Mouse (Mus musculus): ENCODE data around the gene Olfr1294. TPM values are rescaled to one million over a fixed set of nuclear protein-coding genes. Genes with fewer than 3 reads are reported as not detected.

Olfr1294 gene
- not detected in 2 replicates for polyA plus RNA-seq (2015; fragmentation: Nextera tagmentation; extraction: Ambion mirVana)

DNA sequence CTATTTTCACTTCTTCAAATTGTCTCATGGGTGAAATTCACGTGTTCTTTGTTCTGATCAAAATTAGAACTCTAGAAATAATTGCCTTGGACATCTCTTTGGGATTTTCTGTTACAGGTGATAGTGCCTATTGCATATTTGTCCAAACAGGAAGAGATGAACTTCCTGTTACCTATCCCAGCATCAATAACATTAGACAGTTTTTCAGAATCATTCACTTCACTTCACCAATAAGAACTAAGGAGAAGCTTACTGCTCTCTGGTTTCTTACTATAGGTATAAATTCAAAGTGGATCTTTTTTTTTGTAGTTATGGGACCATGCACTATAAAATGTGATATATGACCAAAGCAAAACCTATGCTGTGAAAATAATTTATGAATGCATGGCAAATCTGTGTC lies at the start of gene Olfr1294:
Gene Olfr1294, minus strand, starts transcription at position 101 of the 400 bp plus-strand sequence.
- H3K9me3 ChIP-seq: no peaks in the 10 kb centered on the region
- no peaks in the 10 kb centered on the region for H3K4me1 ChIP-seq (replicated peaks)
- no peaks in the 10 kb centered on the region for H3K27me3 ChIP-seq
- no peak within 1 kb of the TSS for H3K4me2 ChIP-seq
- WGBS: 64% methylated on average over 1 of the region's 1 CpGs
- H3K27ac ChIP-seq (replicated peaks): no peak within 1 kb of the TSS
- no peak within 1 kb of the TSS for H3K9ac ChIP-seq
- no peak within 1 kb of the TSS for H3K4me3 ChIP-seq
- H3K36me3 ChIP-seq: no peaks in the 10 kb centered on the region
- ATAC-seq (ENCODE audit: low read depth): no peak

DNA sequence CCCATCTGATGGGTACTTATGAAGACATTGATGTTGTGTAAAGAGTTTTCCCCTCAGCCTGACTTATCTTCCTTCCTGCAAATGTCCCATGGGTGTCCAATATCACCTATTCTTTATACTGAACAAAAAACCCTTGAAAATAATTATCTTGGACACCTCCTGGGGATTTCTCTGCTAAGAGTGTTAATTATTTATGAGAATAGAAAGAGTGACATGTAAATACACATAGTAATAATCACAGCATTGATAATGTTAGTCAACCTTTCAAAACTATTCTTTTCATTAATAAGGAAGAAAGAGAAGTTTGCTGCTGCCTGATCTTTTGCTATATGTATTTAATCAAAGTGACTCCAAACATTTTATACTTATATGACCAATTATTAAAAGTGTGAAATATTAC lies 29.5 kb upstream of the Olfr1294 start, which contains the start of gene Olfr1295:
Gene Olfr1295, minus strand, starts transcription at position 101 of the 400 bp plus-strand sequence.
- Histone ChIP-seq H3K4me1 (replicated peaks) (no peaks in the 10 kb centered on the region), H3K9me3 (no peaks in the 10 kb centered on the region), H3K36me3 (no peaks in the 10 kb centered on the region), H3K4me2 (no peak within 1 kb of the TSS), H3K4me3 (no peak within 1 kb of the TSS), H3K27me3 (no peaks in the 10 kb centered on the region), H3K9ac (no peak within 1 kb of the TSS), H3K27ac (replicated peaks) (no peak within 1 kb of the TSS)
- no peak for ATAC-seq (ENCODE audit: low read depth)

DNA sequence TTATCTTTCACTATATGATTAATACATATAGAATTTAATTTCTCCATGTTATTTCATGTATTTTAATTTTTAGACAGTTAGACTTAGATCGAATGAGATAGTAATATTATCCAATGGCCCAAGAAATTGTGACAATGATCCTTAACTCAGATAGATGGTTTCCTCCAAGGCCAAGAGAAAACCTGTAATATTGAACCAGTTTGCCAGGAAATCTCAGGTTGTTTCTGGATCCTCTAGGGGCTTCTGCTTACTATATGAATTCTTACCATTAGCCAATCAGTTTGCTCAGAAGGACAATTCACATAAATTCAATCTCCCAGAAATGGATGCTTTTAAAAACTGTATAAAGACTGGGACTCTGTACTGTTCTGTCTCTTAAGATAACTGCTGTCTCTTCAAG lies 15.2 kb downstream of the Olfr1294 start, which contains the start of gene Olfr1293-ps:
Gene Olfr1293-ps, plus strand, starts transcription at position 301 of the 400 bp plus-strand sequence.
- Histone ChIP-seq H3K4me2 (no peak within 1 kb of the TSS), H3K27me3 (no peaks in the 10 kb centered on the region), H3K27ac (replicated peaks) (no peak within 1 kb of the TSS), H3K36me3 (no peaks in the 10 kb centered on the region), H3K9ac (no peak within 1 kb of the TSS), H3K9me3 (no peaks in the 10 kb centered on the region), H3K4me1 (replicated peaks) (no peaks in the 10 kb centered on the region), H3K4me3 (no peak within 1 kb of the TSS)
- WGBS: 86% methylated on average over 1 of the region's 1 CpGs
- no peak for ATAC-seq (ENCODE audit: low read depth)

DNA sequence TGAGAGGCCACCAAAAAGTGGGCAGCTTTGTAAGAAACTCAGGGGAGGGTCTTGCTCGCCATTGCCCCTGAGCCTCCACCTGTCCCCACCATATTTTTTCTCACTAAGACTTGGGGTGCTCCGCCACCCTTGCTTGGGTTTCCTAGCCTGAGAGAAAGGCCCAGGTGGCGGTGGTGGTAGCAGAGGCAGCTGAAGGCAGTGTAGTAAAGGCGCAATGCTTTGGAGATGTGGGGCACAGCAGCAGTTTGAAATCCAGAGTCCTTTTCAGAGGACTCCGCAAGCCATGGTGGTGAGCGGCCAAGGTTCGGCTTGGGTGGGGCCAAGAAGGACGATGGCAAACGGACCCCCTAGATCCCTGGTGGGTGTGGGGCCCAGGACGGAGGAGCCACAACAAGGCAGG lies 22.6 kb downstream of the Olfr1294 start:
- Histone ChIP-seq H3K4me2 (no peak overlapping the region), H3K36me3 (no peaks in the 10 kb centered on the region), H3K27ac (replicated peaks) (no peak overlapping the region), H3K27me3 (no peaks in the 10 kb centered on the region), H3K4me1 (replicated peaks) (no peaks in the 10 kb centered on the region), H3K9ac (no peak overlapping the region), H3K4me3 (no peak overlapping the region), H3K9me3 (no peaks in the 10 kb centered on the region)
- ATAC-seq (ENCODE audit: low read depth): no peak
- WGBS: 93% methylated on average over 10 of the region's 10 CpGs

DNA sequence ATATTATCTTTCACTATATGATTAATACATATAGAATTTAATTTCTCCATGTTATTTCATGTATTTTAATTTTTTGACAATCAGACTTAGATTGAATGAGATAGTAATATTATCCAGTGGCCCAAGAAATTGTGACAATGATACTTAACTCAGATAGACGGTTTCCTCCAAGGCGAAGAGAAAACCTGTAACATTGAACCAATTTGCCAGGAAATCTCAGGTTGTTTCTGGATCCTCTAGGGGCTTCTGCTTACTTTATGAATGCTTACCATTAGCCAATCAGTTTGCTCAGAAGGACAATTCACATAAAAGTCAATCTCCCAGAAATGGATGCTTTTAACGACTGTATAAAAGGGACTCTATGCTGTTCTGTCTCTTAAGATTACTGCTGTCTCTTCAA lies 43.2 kb downstream of the Olfr1294 start, which contains the start of gene Olfr1291-ps1:
Gene Olfr1291-ps1, plus strand, starts transcription at position 301 of the 400 bp plus-strand sequence.
- no peak for ATAC-seq (ENCODE audit: low read depth)
- Histone ChIP-seq H3K4me2 (no peak within 1 kb of the TSS), H3K4me1 (replicated peaks) (no peaks in the 10 kb centered on the region), H3K9ac (no peak within 1 kb of the TSS), H3K9me3 (no peaks in the 10 kb centered on the region), H3K27ac (replicated peaks) (no peak within 1 kb of the TSS), H3K4me3 (no peak within 1 kb of the TSS), H3K36me3 (no peaks in the 10 kb centered on the region), H3K27me3 (no peaks in the 10 kb centered on the region)
- 91% methylated on average over 3 of the region's 3 CpGs for WGBS

DNA sequence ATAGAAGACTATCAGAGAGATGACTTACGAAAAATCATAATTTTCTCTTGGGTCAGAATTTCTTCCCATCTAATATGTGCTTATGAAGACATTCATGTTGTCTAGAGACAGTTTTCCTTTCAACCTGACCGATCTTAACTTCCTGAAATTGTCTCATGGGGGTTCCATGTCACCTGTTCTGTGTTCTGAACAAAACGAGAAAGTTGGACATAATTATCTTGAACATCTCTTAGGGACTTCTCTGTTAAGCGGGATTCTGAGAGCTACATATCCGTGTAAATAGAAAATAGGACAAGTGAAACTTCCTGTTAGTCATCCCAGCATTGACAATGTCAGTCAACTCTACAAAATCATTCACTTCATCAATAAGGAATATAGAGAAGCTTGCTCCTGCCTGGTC lies 46.4 kb downstream of the Olfr1294 start, which contains the start of gene Olfr1290:
Gene Olfr1290, minus strand, starts transcription at position 101 of the 400 bp plus-strand sequence.
- H3K4me1 ChIP-seq (replicated peaks): no peaks in the 10 kb centered on the region

More for the DNA sequence above, 46.4 kb downstream of the Olfr1294 start, which contains the start of gene Olfr1290:
- WGBS: 85% methylated on average over 5 of the region's 5 CpGs
- Histone ChIP-seq H3K27me3 (no peaks in the 10 kb centered on the region), H3K27ac (replicated peaks) (no peak within 1 kb of the TSS), H3K4me2 (no peak within 1 kb of the TSS), H3K36me3 (no peaks in the 10 kb centered on the region), H3K9me3 (no peaks in the 10 kb centered on the region), H3K4me3 (no peak within 1 kb of the TSS), H3K9ac (no peak within 1 kb of the TSS)
- ATAC-seq (ENCODE audit: low read depth): no peak

Other genes with a start within 250 kb of the Olfr1294 start
- not detected in 2 replicates for gene Olfr1279, start 239.7 kb downstream of the Olfr1294 start, polyA plus RNA-seq (2015; fragmentation: Nextera tagmentation; extraction: Ambion mirVana)
- not detected in 2 replicates for gene Olfr1280, start 226.3 kb downstream of the Olfr1294 start, polyA plus RNA-seq (2015; fragmentation: Nextera tagmentation; extraction: Ambion mirVana)
- not detected in 2 replicates for gene Olfr1281, start 213.8 kb downstream of the Olfr1294 start, polyA plus RNA-seq (2015; fragmentation: Nextera tagmentation; extraction: Ambion mirVana)
- gene Olfr1282, start 204.2 kb downstream of the Olfr1294 start, polyA plus RNA-seq (2015; fragmentation: Nextera tagmentation; extraction: Ambion mirVana): not detected in 2 replicates
- not detected in 2 replicates for gene Olfr1283, start 173.5 kb downstream of the Olfr1294 start, polyA plus RNA-seq (2015; fragmentation: Nextera tagmentation; extraction: Ambion mirVana)
- not detected in 2 replicates for gene Olfr1284, start 164.8 kb downstream of the Olfr1294 start, polyA plus RNA-seq (2015; fragmentation: Nextera tagmentation; extraction: Ambion mirVana)
- not detected in 2 replicates for gene Olfr1286, start 117.2 kb downstream of the Olfr1294 start, polyA plus RNA-seq (2015; fragmentation: Nextera tagmentation; extraction: Ambion mirVana)
- not detected in 2 replicates for gene Olfr1287, start 91.1 kb downstream of the Olfr1294 start, polyA plus RNA-seq (2015; fragmentation: Nextera tagmentation; extraction: Ambion mirVana)
- gene Olfr1288, start 66.2 kb downstream of the Olfr1294 start, polyA plus RNA-seq (2015; fragmentation: Nextera tagmentation; extraction: Ambion mirVana): not detected in 2 replicates
- gene Olfr1289, start 59.5 kb downstream of the Olfr1294 start, polyA plus RNA-seq (2015; fragmentation: Nextera tagmentation; extraction: Ambion mirVana): not detected in 2 replicates
- gene Olfr1290, start 46.5 kb downstream of the Olfr1294 start, polyA plus RNA-seq (2015; fragmentation: Nextera tagmentation; extraction: Ambion mirVana): not detected in 2 replicates
- gene Olfr1291-ps1, start 43.1 kb downstream of the Olfr1294 start, polyA plus RNA-seq (2015; fragmentation: Nextera tagmentation; extraction: Ambion mirVana): not detected in 2 replicates
- gene Olfr1293-ps, start 15.1 kb downstream of the Olfr1294 start, polyA plus RNA-seq (2015; fragmentation: Nextera tagmentation; extraction: Ambion mirVana): not detected in 2 replicates
- gene Olfr1295, start 29.4 kb upstream of the Olfr1294 start, polyA plus RNA-seq (2015; fragmentation: Nextera tagmentation; extraction: Ambion mirVana): not detected in 2 replicates
- gene Olfr1297, start 86.2 kb upstream of the Olfr1294 start, polyA plus RNA-seq (2015; fragmentation: Nextera tagmentation; extraction: Ambion mirVana): not detected in 2 replicates
- not detected in 2 replicates for gene Olfr1298, start 108.9 kb upstream of the Olfr1294 start, polyA plus RNA-seq (2015; fragmentation: Nextera tagmentation; extraction: Ambion mirVana)
- gene Olfr1299, start 121.1 kb upstream of the Olfr1294 start, polyA plus RNA-seq (2015; fragmentation: Nextera tagmentation; extraction: Ambion mirVana): not detected in 2 replicates
- not detected in 2 replicates for gene Olfr1301, start 210.7 kb upstream of the Olfr1294 start, polyA plus RNA-seq (2015; fragmentation: Nextera tagmentation; extraction: Ambion mirVana)
- gene Olfr1302, start 237.1 kb upstream of the Olfr1294 start, polyA plus RNA-seq (2015; fragmentation: Nextera tagmentation; extraction: Ambion mirVana): not detected in 2 replicates

Data from neural tube, embryonic 13.5 days (tissue).